Mouse (Mus musculus) common myeloid progenitor, adult 5-6 weeks (primary cell): ENCODE measurements at regions not wholly inside any gene's neighbourhood (a gene's known extent, or its start where the extent isn't known, plus 50 kb on each side); places are given as distances from the start of the nearest gene placed in this dataset.
A peak's percentile ranks its signal among the peaks of the same experiment; 100 is the strongest.

Experiments
- ATAC-seq: replicated peaks from 2 replicates; pipeline ENCODE4 v1.8.0; 2016; ENCODE audit warnings: low read depth, mild to moderate bottlenecking, moderate TSS enrichment, inconsistent platforms; ENCODE audit not compliant: poor library complexity, severe bottlenecking

DNA sequence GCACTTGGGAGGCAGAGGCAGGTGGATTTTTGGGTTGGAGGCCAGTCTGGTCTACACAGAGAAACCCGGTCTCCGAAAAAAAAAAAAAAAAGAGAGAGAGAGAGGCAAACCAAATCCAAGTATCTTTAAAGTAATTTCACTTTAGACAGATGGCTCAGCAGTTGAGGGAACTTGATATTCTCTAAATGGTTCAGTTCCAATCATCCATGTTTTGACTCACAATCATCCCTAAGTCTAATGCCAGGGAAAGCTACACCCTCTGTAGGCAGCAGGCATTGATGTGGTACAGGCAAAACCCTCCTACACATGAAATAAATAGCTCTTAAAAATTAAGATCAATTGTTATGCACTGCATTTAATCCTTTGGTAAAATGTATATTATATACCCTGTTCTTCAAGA, 248.8 kb upstream of the Gm5152 start:
- ATAC-seq: no peak

DNA sequence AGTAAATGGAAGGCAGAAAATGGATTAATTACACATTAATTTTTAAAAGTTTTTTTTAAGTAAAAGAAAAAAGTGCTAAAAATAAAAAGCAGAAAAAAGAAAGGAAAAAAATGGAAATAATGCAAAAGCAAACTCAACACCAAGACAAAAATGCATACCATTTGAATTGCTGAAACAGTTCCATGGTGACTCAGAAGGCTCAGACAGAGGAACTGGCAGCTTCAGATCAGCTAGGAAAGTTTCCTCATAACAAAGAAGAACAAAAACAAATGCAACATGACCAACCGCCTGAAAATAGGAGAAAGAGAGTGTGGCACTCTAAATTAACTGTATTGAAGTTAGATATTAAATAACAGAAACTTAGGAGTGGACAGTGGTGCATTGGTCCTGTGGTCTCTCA, 231.7 kb upstream of the Gm5152 start:
- no peak for ATAC-seq

DNA sequence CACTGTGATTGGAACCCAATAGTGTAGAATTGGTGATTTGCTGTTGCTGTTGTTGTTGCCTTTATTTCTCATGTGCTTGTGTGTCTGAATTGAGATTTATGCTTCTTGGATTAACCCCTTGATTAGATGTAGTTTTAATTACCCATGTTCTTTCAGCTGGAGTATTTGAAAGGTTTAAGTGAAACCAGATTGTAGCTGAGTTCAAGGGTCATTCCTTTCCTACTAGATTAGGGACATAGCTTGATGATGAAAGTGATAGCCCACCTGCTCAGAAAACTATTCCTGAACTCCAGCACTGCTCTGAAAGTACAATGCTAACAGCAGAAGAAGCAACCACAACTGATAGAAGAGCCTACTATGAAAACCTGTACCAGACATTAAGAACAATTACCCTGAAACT, 231.1 kb upstream of the Gm5152 start:
- no peak for ATAC-seq

DNA sequence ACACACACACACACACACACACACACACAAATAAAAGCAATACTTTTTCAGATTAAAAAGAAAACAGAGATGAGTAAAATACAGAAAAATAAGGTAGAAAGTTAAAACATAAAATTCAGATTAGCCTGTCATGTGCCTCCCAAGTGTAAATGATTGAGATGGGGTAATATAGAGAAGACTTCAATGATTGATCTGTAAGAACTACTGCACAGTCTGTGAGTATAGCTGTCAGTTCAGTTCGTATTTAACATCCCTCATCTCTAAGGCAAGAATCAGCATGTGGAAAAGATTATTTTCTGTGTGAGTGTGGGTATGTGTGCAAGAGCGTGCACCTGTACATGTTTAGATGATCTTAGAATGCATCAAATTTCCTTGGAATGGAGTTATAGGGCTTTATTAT, 200.3 kb upstream of the Gm5152 start:
- ATAC-seq: no peak

DNA sequence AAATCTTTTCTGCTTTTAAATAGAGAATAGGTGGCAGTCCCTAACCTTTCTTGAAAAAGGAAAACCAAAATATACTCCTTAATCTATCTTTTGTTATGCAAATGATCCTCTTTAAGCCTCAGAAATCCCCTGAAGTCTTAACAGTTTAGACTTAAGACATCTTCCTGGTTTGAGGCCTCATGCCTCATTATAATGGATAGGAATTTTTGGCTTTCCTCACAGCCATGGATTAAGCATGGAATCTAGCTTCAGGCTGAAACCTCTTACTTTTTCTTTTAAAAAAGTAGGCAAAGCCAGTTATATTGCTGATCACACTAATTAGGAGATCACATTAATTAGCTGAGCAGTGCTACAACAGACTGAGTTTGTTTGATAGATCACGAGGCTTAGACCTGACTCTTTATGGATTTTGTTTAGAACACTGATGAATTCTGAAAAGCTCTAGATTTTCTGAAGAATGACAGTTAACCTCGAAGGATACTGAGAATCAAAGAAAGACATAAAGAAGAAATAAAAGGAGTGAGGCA, 171.4 kb upstream of the Gm5152 start:
- no peak for ATAC-seq

DNA sequence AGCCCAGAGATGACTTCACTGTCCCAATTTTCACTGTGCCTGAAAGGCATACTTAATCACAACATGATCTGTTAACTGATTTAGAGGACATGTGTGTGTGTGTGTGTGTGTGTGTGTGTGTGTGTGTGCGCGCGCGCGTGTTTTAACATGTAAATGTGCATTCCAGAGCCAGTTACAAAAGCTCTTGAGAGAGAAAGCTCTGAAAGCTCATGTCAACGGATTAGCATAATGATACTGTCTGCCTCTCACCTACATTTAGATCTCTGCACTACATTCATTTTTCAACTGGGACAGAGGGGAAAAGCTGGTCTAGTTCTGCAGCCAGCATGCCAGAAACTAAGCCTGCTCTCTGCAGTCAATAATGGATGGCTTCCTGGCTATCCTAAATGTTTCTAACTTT, 170.6 kb upstream of the Gm5152 start:
- ATAC-seq: no peak

DNA sequence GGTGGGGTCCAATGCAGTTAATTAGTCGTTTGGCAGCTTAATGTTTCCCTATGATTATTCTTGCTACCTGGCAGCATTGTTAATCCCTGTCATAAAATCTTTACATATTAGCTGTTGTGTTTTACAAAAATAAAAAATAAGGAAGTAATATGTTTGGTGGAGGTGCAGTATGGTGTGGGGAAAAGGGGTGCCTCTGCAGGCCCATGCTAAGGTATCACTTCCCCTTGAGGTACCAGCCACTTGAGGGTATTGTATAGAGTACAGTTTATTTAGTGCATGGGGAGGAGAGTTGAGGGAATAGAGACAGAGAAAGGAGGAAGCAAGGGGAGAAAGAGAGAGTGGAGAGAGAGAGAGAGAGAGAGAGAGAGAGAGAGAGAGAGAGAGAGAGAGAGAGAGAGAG, 167.7 kb upstream of the Gm5152 start:
- 0 out of 2 replicates have a peak, but pooled peaks have one; percentile 52 for ATAC-seq

DNA sequence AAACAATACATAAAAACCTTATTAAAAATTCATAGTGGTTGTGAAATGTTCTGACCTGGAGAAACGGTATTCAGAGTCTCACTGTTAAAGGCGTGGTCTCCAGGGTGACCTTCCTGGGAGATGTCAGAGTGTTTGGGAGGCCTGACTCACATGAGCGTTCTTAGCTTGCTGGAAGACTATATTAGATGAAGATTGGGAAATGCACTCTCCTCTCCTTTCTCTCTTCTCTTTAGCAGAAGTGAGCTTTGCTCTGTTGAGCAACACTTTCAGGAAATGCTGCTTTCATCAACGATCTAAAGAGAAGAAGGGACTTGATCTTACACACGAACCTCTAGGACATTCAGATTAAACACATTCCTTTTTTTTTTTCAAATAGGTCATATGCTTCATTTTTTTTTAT, 147.2 kb upstream of the Gm5152 start:
- ATAC-seq: no peak

DNA sequence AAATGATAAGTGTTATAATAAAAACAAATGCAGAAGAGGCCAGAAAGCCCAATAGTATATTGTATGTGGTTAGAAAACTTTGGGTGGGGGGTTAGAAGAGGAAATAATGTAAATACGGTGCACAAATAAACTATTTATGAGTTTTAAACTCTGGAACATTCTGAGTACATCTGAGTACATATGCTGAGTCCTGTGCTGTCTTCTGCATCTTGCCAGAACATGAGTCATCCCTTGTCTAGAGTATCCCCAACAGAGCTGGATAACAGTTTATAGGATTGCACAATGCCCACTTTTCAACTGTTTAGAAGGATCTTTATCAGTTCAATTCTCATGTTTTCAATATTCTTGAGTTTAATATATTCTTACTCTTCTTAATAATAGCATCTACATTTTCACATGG, 142.7 kb upstream of the Gm5152 start:
- ATAC-seq: no peak

DNA sequence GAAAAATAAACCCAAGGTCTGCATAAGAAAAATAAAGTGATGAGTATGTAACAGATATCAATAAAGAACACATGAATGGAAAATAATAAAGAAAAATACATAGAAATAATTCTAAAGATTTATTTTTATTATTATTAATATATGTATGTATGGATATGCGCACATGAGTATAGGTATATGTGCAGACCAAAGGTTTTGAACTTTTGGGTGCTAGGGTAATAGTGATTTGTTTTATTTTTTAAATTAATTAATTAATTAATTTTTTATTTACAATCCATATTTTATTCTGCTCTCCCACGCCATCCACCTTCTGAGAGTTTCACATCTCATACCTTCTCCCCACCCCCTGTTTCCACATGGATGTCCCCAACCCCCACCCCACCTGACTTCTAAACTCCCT, 105.8 kb upstream of the Gm5152 start:
- no peak for ATAC-seq

DNA sequence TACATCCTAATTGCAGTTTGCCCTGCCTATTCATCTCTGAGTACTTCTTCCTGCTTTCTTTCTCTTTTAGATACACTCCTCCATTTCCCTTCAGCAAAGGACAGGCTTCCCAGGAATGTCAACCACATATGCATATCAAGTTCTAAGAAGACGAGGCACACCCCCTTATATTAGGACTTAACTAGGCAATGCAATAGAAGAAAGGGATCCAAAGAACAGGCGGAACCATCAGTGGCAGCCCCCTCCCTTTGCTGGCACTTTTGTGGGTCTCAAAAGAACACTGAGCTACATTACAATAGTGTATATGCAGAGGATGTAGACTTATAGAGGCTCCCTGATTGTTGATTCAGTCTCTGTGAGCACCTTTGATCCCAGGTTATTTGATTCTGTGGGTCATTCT, 74.3 kb upstream of the Gm5152 start:
- no peak for ATAC-seq
